Mouse (Mus musculus) spleen, adult 10 weeks (tissue): ENCODE measurements around the gene Slc48a1. TPM values are rescaled to one million over a fixed set of nuclear protein-coding genes. Genes with fewer than 3 reads are reported as not detected.

Source experiments
- polyA plus RNA-seq: library from polyadenylated mRNA; stranded (reverse); fragments of 350-450 nt; fragmentation: Illumina TruSeq; extraction: RNeasy Lipid Tissue Mini Kit (QIAGEN cat#74804); gene quantifications from one replicate; pipeline ENCODE4 v1.2.3, GENCODE M21; 2015; ENCODE audit warnings: low replicate concordance; ENCODE audit not compliant: insufficient read depth

Slc48a1 gene
- polyA plus RNA-seq: 89.6 TPM

GRCm38 (mm10) chr15:97778311-97779098 lies at the start of gene Slc48a1:
Gene Slc48a1, plus strand, starts transcription at chr15:97778520.

GRCm38 (mm10) chr15:97731111-97731510 lies 47.2 kb upstream of the Slc48a1 start, which contains the start of gene Endou:
Gene Endou, minus strand, starts transcription at chr15:97731339.

GRCm38 (mm10) chr15:97767280-97768186 lies 10.8 kb upstream of the Slc48a1 start, which contains the start of gene Rapgef3:
Gene Rapgef3, minus strand, starts transcription at chr15:97767972.

Other genes starting within 250 kb of the Slc48a1 start
- gene Rpap3, start 72.7 kb upstream of the Slc48a1 start, polyA plus RNA-seq: 16.4 TPM
- gene Endou, start 47.2 kb upstream of the Slc48a1 start, polyA plus RNA-seq: 6.8 TPM
- gene Rapgef3, start 10.5 kb upstream of the Slc48a1 start, polyA plus RNA-seq: 5.5 TPM
- gene Hdac7, start 66.0 kb downstream of the Slc48a1 start, polyA plus RNA-seq: 51.7 TPM
- gene Vdr, start 132.1 kb downstream of the Slc48a1 start, polyA plus RNA-seq: 1.2 TPM
- 23.4 TPM for gene Tmem106c, start 185.7 kb downstream of the Slc48a1 start, polyA plus RNA-seq
- gene Col2a1, start 226.2 kb downstream of the Slc48a1 start, polyA plus RNA-seq: not detected